Mouse (Mus musculus): Measurements from ENCODE around the gene Slc25a43. TPM values are rescaled to one million over a fixed set of nuclear protein-coding genes. Genes with fewer than 3 reads are reported as not detected.

Gene Slc25a43
- total RNA-seq, 2 experiments from 2014 or later, result 0.25 TPM; not detected in 1

DNA sequence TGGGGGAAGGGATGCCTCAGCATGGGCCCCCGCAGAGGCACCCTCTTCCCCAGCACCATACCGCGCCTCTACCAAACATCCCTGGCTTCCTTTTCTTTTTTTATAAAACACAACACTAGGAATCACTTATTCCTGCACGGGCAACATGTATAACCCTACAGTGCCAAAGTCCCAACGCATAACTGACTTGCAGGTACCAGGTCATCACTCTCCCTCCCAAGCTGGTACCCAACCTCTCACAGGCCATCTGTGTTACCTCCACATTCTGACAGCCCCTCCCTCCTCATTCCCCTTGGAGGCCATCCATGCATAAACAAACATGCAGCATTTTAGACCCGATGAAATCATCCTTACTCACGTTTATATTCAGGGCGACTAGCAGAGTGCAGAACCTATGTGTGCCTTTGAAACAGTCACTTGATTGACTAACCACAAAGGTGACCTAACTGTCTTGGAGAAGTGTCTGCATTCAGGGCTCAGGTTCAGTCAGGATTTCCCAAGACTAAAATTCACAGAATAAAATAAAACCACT lies 73.0 kb downstream of the Slc25a43 start:
- intact Hi-C loops (cut with DNase I; ENCODE audit: low total_unique reads), result no loop called here
- no peak for DNase-seq

DNA sequence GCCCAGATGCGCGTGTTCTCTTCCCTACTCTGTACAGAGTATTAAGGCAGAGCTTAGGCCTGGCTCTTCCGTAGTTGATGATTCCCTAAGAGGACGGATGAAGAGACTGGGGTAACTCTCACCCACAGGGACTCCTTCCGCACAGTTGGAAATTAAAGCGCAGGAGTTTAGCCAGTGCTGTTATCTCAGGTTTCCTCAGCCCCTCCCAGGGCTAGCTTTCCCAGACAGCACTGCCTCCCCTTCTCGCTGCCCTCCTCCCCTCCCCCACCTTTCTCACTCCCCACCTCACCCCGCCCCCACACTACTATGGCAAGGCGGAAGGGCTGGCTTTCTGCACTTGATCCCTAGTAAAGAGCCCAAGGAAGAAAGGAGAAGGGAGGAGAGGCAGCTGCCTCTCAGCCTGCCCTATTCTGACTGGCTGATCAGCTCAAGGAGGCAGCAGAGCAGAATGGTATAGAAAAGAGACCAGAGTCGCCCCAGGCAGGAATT lies 73.5 kb downstream of the Slc25a43 start:
- no peak for DNase-seq
- intact Hi-C loops (cut with DNase I; ENCODE audit: low total_unique reads), result no loop called here

DNA sequence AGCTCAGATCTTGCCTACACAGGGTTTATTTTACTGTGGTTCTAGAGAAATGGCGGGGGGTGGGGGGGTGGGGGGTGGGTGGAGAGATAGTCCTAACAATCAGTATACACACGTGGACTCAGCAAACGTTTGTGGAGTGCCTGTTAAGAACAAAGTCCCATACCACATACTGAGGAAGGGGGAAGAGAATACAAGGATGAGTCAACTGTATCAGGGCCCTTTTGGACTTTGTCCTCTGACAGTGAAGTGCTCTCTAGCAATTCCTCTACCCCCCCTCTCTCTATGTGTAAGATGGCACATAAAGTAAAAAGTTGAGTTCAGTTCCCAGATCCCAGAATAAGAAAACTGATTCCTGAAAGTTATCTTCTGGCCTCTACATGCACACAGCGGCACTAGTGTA lies 76.1 kb downstream of the Slc25a43 start:
- no peak for DNase-seq
- intact Hi-C loops (cut with DNase I; ENCODE audit: low total_unique reads), result no loop called here

DNA sequence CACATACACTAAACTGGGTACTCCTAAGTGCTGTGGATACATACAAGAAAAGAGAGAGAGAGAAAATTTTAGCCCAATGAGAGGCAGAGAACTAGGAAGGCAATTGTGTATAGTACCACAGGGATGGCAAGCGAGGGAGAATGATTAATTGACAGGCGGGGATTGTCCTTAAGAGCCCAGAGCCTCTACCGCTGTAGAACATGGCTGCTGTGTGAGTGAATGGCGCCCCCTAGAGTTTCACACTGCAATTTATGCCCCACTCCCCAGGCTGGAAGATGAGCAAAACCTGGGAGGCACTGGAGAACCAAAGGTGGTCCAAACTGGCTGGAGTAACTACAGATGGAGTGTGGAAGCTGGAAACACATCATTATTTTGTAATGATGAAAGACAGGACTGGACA lies 76.7 kb downstream of the Slc25a43 start:
- intact Hi-C loops (cut with DNase I; ENCODE audit: low total_unique reads), result no loop called here

DNA sequence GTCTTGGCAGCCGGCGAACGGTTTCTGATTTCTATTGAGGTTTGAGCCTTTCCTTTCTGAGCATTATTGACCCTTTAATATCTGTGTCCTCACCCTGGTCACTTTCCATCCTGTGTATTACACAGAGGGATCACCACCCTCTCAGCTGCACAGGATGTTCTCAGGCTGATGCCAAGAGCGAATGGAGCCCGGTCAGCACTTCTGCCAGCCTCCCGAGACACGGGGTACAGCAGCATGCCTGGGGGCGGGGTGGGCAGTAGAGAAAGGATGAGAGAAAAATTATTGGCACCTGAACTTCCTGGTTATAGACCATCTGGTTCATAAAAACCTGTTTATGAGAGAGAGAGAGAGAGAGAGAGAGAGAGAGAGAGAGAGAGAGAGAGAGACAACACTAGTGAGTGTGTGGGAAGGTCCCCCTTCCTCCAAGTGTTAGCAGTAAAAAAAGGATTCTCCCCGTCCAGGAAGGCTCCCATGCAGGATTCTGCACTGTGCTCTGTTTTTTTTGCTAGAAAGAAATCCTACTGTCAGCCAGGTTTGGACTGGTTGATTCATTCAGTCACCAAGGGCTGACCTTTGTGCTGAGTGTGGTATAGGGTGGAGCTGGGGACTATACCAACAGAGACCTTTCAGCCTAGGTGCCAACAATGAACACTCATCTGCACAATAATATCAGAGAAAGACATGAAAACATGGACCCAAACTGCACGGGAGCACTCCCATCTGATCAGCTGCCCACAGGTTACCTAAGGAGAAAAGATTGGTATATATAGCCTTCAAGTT lies 80.7 kb downstream of the Slc25a43 start:
- intact Hi-C loops (cut with DNase I; ENCODE audit: low total_unique reads), result no loop called here
- no peak for DNase-seq

More for the DNA sequence above, 76.7 kb downstream of the Slc25a43 start:
- peak; percentile 28 for DNase-seq

DNA sequence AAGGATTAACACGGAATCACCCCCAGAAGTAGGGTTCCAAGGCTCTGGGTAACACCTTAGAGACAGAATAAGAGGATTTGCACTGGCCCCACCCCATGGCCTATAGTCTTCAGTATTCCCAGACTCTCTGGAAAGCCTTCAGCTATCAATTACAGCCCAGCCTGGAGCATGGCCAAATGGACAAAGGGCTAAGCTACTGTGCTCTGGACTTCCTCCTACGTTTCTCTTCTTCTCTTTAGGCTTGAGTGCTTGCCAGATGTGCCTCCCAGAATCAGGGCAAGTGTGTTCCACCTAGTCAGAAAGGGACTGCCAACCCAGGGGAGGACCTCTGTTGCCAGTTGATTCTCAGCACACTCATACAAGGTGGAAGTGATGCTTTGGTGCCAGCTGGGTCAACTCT lies 81.6 kb downstream of the Slc25a43 start:
- DNase-seq, result no peak
- intact Hi-C loops (cut with DNase I; ENCODE audit: low total_unique reads), result no loop called here

Other genes starting within 250 kb of the Slc25a43 start
- 10 to 100 TPM; 17.3 to 19.0 TPM for gene Pgrmc1, start 145.5 kb upstream of the Slc25a43 start, total RNA-seq (2021)
- 1 to 10 TPM; 1.4 to 1.6 TPM for gene Akap17b, start 98.3 kb upstream of the Slc25a43 start, total RNA-seq (2021)
- 100 to 1,000 TPM; 163 to 168 TPM for gene Slc25a5, start 52.0 kb downstream of the Slc25a43 start, total RNA-seq (2021)
- 10 to 100 TPM; 36.8 to 38.6 TPM for gene Ube2a, start 130.2 kb downstream of the Slc25a43 start, total RNA-seq (2021)
- 10 to 100 TPM; 11.3 to 11.7 TPM for gene C330007P06Rik, start 130.5 kb downstream of the Slc25a43 start, total RNA-seq (2021)
- 1 to 10 TPM; 3.7 to 4.2 TPM for gene Nkrf, start 159.2 kb downstream of the Slc25a43 start, total RNA-seq (2021)
- 1 to 10 TPM; 4.3 to 7.0 TPM for gene Sept6, start 248.1 kb downstream of the Slc25a43 start, total RNA-seq (2021)

Data from gastrocnemius, postnatal 14 days (tissue).